Mouse (Mus musculus): ENCODE data around the gene Zfp523. TPM values are rescaled to one million over a fixed set of nuclear protein-coding genes. Genes with fewer than 3 reads are reported as not detected.

The Zfp523 gene
- 17.2 and 18.1 TPM in 2 replicates for polyA plus RNA-seq (2015; fragmentation: Nextera tagmentation; extraction: Ambion mirVana)

GRCm38 (mm10) chr17:28176775-28177539 is at the start of gene Zfp523:
Gene Zfp523, plus strand, starts transcription at chr17:28177129.
- Histone ChIP-seq H3K27me3 (ENCODE audit: control insufficient read depth, insufficient read depth, low read length) (no peaks in the 10 kb centered on the region), H3K4me2 (replicated peaks; ENCODE audit: low read depth) (peak within 1 kb of the TSS; percentile 86), H3K27ac (replicated peaks) (peak within 1 kb of the TSS; percentile 92), H3K9ac (ENCODE audit: low read length) (peak within 1 kb of the TSS; percentile 94), H3K4me3 (ENCODE audit: low read depth, low read length) (peak within 1 kb of the TSS; percentile 80), H3K36me3 (ENCODE audit: control insufficient read depth, insufficient read depth, low read length) (no peaks in the 10 kb centered on the region), H3K9me3 (ENCODE audit: control insufficient read depth, low read length) (no peaks in the 10 kb centered on the region), H3K4me1 (replicated peaks; ENCODE audit: control insufficient read depth, insufficient read depth) (peaks cover 3% of the 10 kb centered on the region; the same call in 1 of the 2 replicates)
- peak; percentile 93 for DNase-seq (ENCODE audit: low spot score)
- TF ChIP-seq CTCF (IDR thresholded peaks at IDR 0.05; ENCODE audit: low read depth) (no peak; the same call in 1 of the 2 replicates), EP300 (optimal IDR thresholded peaks at IDR 0.05) (no peak)
- peak; percentile 93 for ATAC-seq (ENCODE audit: low FRiP score, low TSS enrichment)
- under 1% methylated on average over 73 of the region's 82 CpGs for WGBS

GRCm38 (mm10) chr17:28129796-28130195 is 47.1 kb upstream of the Zfp523 start:
- no peak overlapping the region for H3K9ac ChIP-seq (ENCODE audit: low read length)
- no peak for DNase-seq (ENCODE audit: low spot score)
- H3K27me3 ChIP-seq (ENCODE audit: control insufficient read depth, insufficient read depth, low read length): no peaks in the 10 kb centered on the region
- no peaks in the 10 kb centered on the region for H3K4me1 ChIP-seq (replicated peaks; ENCODE audit: control insufficient read depth, insufficient read depth)
- 89% methylated on average over 5 of the region's 5 CpGs for WGBS
- no peaks in the 10 kb centered on the region for H3K9me3 ChIP-seq (ENCODE audit: control insufficient read depth, low read length)
- H3K4me2 ChIP-seq (replicated peaks; ENCODE audit: low read depth): no peak overlapping the region
- no peak overlapping the region for H3K4me3 ChIP-seq (ENCODE audit: low read depth, low read length)
- ATAC-seq (ENCODE audit: low FRiP score, low TSS enrichment): no peak
- H3K36me3 ChIP-seq (ENCODE audit: control insufficient read depth, insufficient read depth, low read length): no peaks in the 10 kb centered on the region
- no peak for TF ChIP-seq EP300 (optimal IDR thresholded peaks at IDR 0.05)
- TF ChIP-seq CTCF (IDR thresholded peaks at IDR 0.05; ENCODE audit: low read depth): no peak
- H3K27ac ChIP-seq (replicated peaks): no peak overlapping the region

GRCm38 (mm10) chr17:28130391-28131125 is 46.4 kb upstream of the Zfp523 start:
- DNase-seq (ENCODE audit: low spot score) (no peak), ATAC-seq (ENCODE audit: low FRiP score, low TSS enrichment) (no peak)
- no peaks in the 10 kb centered on the region for H3K36me3 ChIP-seq (ENCODE audit: control insufficient read depth, insufficient read depth, low read length)
- H3K27ac ChIP-seq (replicated peaks): no peak overlapping the region
- no peaks in the 10 kb centered on the region for H3K4me1 ChIP-seq (replicated peaks; ENCODE audit: control insufficient read depth, insufficient read depth)
- no peak for TF ChIP-seq CTCF (IDR thresholded peaks at IDR 0.05; ENCODE audit: low read depth)
- TF ChIP-seq EP300 (optimal IDR thresholded peaks at IDR 0.05): no peak
- WGBS: 52% methylated on average over 5 of the region's 5 CpGs
- no peaks in the 10 kb centered on the region for H3K27me3 ChIP-seq (ENCODE audit: control insufficient read depth, insufficient read depth, low read length)
- no peak overlapping the region for H3K9ac ChIP-seq (ENCODE audit: low read length)
- H3K4me3 ChIP-seq (ENCODE audit: low read depth, low read length): no peak overlapping the region
- H3K9me3 ChIP-seq (ENCODE audit: control insufficient read depth, low read length): no peaks in the 10 kb centered on the region
- H3K4me2 ChIP-seq (replicated peaks; ENCODE audit: low read depth): no peak overlapping the region

- Histone ChIP-seq H3K9ac (ENCODE audit: low read length) (no peak overlapping the region), H3K4me1 (replicated peaks; ENCODE audit: control insufficient read depth, insufficient read depth) (no peaks in the 10 kb centered on the region), H3K4me3 (ENCODE audit: low read depth, low read length) (no peak overlapping the region), H3K27ac (replicated peaks) (no peak overlapping the region), H3K27me3 (ENCODE audit: control insufficient read depth, insufficient read depth, low read length) (no peaks in the 10 kb centered on the region), H3K36me3 (ENCODE audit: control insufficient read depth, insufficient read depth, low read length) (no peaks in the 10 kb centered on the region), H3K9me3 (ENCODE audit: control insufficient read depth, low read length) (no peaks in the 10 kb centered on the region), H3K4me2 (replicated peaks; ENCODE audit: low read depth) (no peak overlapping the region)
- DNase-seq (ENCODE audit: low spot score) (no peak), ATAC-seq (ENCODE audit: low FRiP score, low TSS enrichment) (peak; percentile 75)
- no peak for TF ChIP-seq CTCF (IDR thresholded peaks at IDR 0.05; ENCODE audit: low read depth)
- TF ChIP-seq EP300 (optimal IDR thresholded peaks at IDR 0.05): no peak
Measured at GRCm38 (mm10) chr17:28131156-28131555, 45.8 kb upstream of the Zfp523 start.

DNA sequence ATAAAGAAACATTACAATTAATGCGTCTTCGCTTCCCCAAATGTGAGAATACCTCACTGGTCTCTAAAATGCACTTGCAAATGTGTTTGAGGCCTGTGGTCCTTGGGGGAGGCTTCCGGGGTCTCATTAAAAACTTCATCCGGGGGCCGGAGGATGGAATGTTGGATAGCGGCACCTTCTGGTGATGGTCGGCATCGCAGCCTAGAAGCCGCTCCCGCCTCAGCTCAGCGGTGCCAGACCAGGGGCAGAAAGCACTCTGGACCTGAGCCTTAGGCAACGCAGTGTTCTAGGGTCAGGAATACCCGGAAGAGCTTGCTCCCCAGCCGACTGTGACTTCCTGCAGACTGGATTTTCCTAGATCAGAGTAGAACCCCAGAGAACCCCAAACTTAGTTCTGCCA is 43.7 kb upstream of the Zfp523 start:
- Histone ChIP-seq H3K4me3 (ENCODE audit: low read depth, low read length) (no peak overlapping the region), H3K9me3 (ENCODE audit: control insufficient read depth, low read length) (no peaks in the 10 kb centered on the region), H3K27ac (replicated peaks) (no peak overlapping the region), H3K27me3 (ENCODE audit: control insufficient read depth, insufficient read depth, low read length) (no peaks in the 10 kb centered on the region), H3K4me2 (replicated peaks; ENCODE audit: low read depth) (no peak overlapping the region), H3K9ac (ENCODE audit: low read length) (no peak overlapping the region), H3K36me3 (ENCODE audit: control insufficient read depth, insufficient read depth, low read length) (no peaks in the 10 kb centered on the region), H3K4me1 (replicated peaks; ENCODE audit: control insufficient read depth, insufficient read depth) (no peaks in the 10 kb centered on the region)
- DNase-seq (ENCODE audit: low spot score) (peak; percentile 63), ATAC-seq (ENCODE audit: low FRiP score, low TSS enrichment) (no peak)
- TF ChIP-seq EP300 (optimal IDR thresholded peaks at IDR 0.05) (no peak), CTCF (IDR thresholded peaks at IDR 0.05; ENCODE audit: low read depth) (peak; percentile 82)
- WGBS: 10% methylated on average over 14 of the region's 14 CpGs

- Histone ChIP-seq H3K36me3 (ENCODE audit: control insufficient read depth, insufficient read depth, low read length) (no peaks in the 10 kb centered on the region), H3K4me3 (ENCODE audit: low read depth, low read length) (no peak overlapping the region), H3K9me3 (ENCODE audit: control insufficient read depth, low read length) (no peaks in the 10 kb centered on the region), H3K27ac (replicated peaks) (no peak overlapping the region), H3K4me2 (replicated peaks; ENCODE audit: low read depth) (no peak overlapping the region), H3K27me3 (ENCODE audit: control insufficient read depth, insufficient read depth, low read length) (no peaks in the 10 kb centered on the region), H3K9ac (ENCODE audit: low read length) (no peak overlapping the region; the same call in 1 of the 2 replicates), H3K4me1 (replicated peaks; ENCODE audit: control insufficient read depth, insufficient read depth) (no peaks in the 10 kb centered on the region)
- TF ChIP-seq EP300 (optimal IDR thresholded peaks at IDR 0.05): no peak
- TF ChIP-seq CTCF (IDR thresholded peaks at IDR 0.05; ENCODE audit: low read depth): no peak
- no peak for DNase-seq (ENCODE audit: low spot score)
- ATAC-seq (ENCODE audit: low FRiP score, low TSS enrichment): no peak
- WGBS: 48% methylated on average over 3 of the region's 3 CpGs
Measured at GRCm38 (mm10) chr17:28135496-28135895, 41.4 kb upstream of the Zfp523 start.

All from stomach, postnatal 0 days (tissue).